Comparison of ENCODE assay signal across 7 mouse cellular contexts in genomic region chr15:12117242-12118092, GRCm38 (mm10). TPM values are rescaled to one million over a fixed set of nuclear protein-coding genes. Genes with fewer than 3 reads are reported as not detected.
DNase-seq lines count a peak whose midpoint lies in the region; ATAC-seq and TF ChIP-seq lines count a peak whose summit lies in the region.

Gene Zfr (plus strand): TSS chr15:12117831.

- H3K9me3 ChIP-seq in intestine, postnatal 0 days (ENCODE audit: control insufficient read depth), result no peaks in the 10 kb centered on the region
- no peaks in the 10 kb centered on the region for H3K9me3 ChIP-seq in midbrain, embryonic 12.5 days

- no peaks in the 10 kb centered on the region for H3K4me1 ChIP-seq in intestine, postnatal 0 days (replicated peaks; ENCODE audit: control insufficient read depth, insufficient read depth, low read length)
- H3K4me1 ChIP-seq in midbrain, embryonic 12.5 days, result peaks cover 6% of the 10 kb centered on the region
- H3K4me1 ChIP-seq in small intestine, adult 2 months (ENCODE audit: control insufficient read depth, insufficient read depth, insufficient read length, low read length), result no peaks in the 10 kb centered on the region

- peak within 1 kb of the TSS; percentile 78 for H3K4me2 ChIP-seq in intestine, postnatal 0 days (replicated peaks; ENCODE audit: low read depth)
- H3K4me2 ChIP-seq in midbrain, embryonic 12.5 days (replicated peaks), result peak within 1 kb of the TSS; percentile 93

- no peaks in the 10 kb centered on the region for H3K36me3 ChIP-seq in intestine, postnatal 0 days (ENCODE audit: control insufficient read depth, insufficient read depth)
- no peaks in the 10 kb centered on the region for H3K36me3 ChIP-seq in midbrain, embryonic 12.5 days
- no peaks in the 10 kb centered on the region for H3K36me3 ChIP-seq in small intestine, adult 2 months (ENCODE audit: control insufficient read depth, insufficient read depth, low read length)

- ATAC-seq in intestine, postnatal 0 days, result peak; percentile 93
- peak; percentile 94 for ATAC-seq in midbrain, embryonic 12.5 days (ENCODE audit: low FRiP score, low read depth)

- H3K27ac ChIP-seq in intestine, postnatal 0 days (ENCODE audit: low read depth, low read length), result peak within 1 kb of the TSS; percentile 98
- H3K27ac ChIP-seq in midbrain, embryonic 12.5 days (replicated peaks), result peak within 1 kb of the TSS; percentile 90
- H3K27ac ChIP-seq in small intestine, adult 2 months (ENCODE audit: insufficient read depth, low read depth, low read length), result peak within 1 kb of the TSS; percentile 75

- H3K9ac ChIP-seq in intestine, postnatal 0 days (ENCODE audit: low read depth, low read length), result peak within 1 kb of the TSS; percentile 100
- H3K9ac ChIP-seq in midbrain, embryonic 12.5 days (replicated peaks), result peak within 1 kb of the TSS; percentile 99

- WGBS in intestine, postnatal 0 days, result under 1% methylated on average over 51 of the region's 59 CpGs
- under 1% methylated on average over 58 of the region's 59 CpGs for WGBS in midbrain, embryonic 12.5 days
- under 1% methylated on average over 59 of the region's 59 CpGs for WGBS in small intestine, adult 2 months

- TF ChIP-seq POLR2A in small intestine, adult 2 months (IDR thresholded peaks at IDR 0.05; ENCODE audit: low read depth, low read length), result peak; percentile 60; the same call in 1 of the 2 replicates

- peak; percentile 88 for DNase-seq in adrenal gland, adult 8-10 months
- DNase-seq in embryo, embryonic 9.5 days (ENCODE audit: extremely low spot score), result peak; percentile 93
- no peak for DNase-seq in gonadal fat pad, adult 2 months (ENCODE audit: low read depth)
- DNase-seq in left cerebral cortex, postnatal 4 days, result peak; percentile 95

- H3K4me3 ChIP-seq in intestine, postnatal 0 days (ENCODE audit: low read depth, low read length), result peak within 1 kb of the TSS; percentile 99
- peak within 1 kb of the TSS; percentile 100 for H3K4me3 ChIP-seq in midbrain, embryonic 12.5 days
- peak within 1 kb of the TSS; percentile 93 for H3K4me3 ChIP-seq in small intestine, adult 2 months (ENCODE audit: low read depth, low read length)

- H3K27me3 ChIP-seq in intestine, postnatal 0 days (replicated peaks; ENCODE audit: control insufficient read depth, insufficient read depth, low read length), result no peaks in the 10 kb centered on the region
- H3K27me3 ChIP-seq in midbrain, embryonic 12.5 days, result no peaks in the 10 kb centered on the region
- no peaks in the 10 kb centered on the region for H3K27me3 ChIP-seq in small intestine, adult 2 months (ENCODE audit: control insufficient read depth, insufficient read depth, low read length)

- peak; percentile 64 for TF ChIP-seq CTCF in intestine, postnatal 0 days (IDR thresholded peaks at IDR 0.05; ENCODE audit: low read depth)
- peak; percentile 50; the same call in 1 of the 2 replicates for TF ChIP-seq CTCF in small intestine, adult 2 months (IDR thresholded peaks at IDR 0.05; ENCODE audit: extremely low read depth, insufficient read length, insufficient replicate concordance, low read depth, low read length)

- intact Hi-C loops in left cerebral cortex, postnatal 4 days (cut with DNase I), result loop anchor here (10.0 kb wide), 1 partner anchor 123 kb away; the partner anchor contains the start of gene Sub1

RNA-seq across cellular contexts. Expression of gene Zfr, which starts in this region (rescaled TPM):
- 100 to 1,000 TPM; 109 to 191 (median 172) TPM for total RNA-seq in adrenal gland, adult 8-10 months (2022)
- polyA plus RNA-seq in gonadal fat pad, adult 2 months (2012; rRNA removed), result 98.9 and 124 TPM in 2 replicates
- polyA plus RNA-seq in intestine, postnatal 0 days (2015; fragmentation: Nextera tagmentation; extraction: Ambion mirVana), result 47.9 and 52.1 TPM in 2 replicates
- total RNA-seq in left cerebral cortex, postnatal 4 days (2021), result 100 to 1,000 TPM; 227 to 235 TPM
- polyA plus RNA-seq in midbrain, embryonic 12.5 days (2016; fragmentation: Nextera tagmentation; extraction: Ambion mirVana), result 128 and 132 TPM in 2 replicates
- polyA plus RNA-seq in small intestine, adult 2 months (2012; rRNA removed), result 93.8 and 145 TPM in 2 replicates
